Mouse (Mus musculus) ovary, postnatal 36 days (tissue): ENCODE data around the gene Rpl18.
A peak's percentile ranks its signal among the peaks of the same experiment; 100 is the strongest.

Source experiments
- DNase-seq: peaks from one replicate; pipeline ENCODE4 v3.0.0; 2022; ENCODE audit warnings: low spot score, mixed read lengths

Gene Rpl18

DNA sequence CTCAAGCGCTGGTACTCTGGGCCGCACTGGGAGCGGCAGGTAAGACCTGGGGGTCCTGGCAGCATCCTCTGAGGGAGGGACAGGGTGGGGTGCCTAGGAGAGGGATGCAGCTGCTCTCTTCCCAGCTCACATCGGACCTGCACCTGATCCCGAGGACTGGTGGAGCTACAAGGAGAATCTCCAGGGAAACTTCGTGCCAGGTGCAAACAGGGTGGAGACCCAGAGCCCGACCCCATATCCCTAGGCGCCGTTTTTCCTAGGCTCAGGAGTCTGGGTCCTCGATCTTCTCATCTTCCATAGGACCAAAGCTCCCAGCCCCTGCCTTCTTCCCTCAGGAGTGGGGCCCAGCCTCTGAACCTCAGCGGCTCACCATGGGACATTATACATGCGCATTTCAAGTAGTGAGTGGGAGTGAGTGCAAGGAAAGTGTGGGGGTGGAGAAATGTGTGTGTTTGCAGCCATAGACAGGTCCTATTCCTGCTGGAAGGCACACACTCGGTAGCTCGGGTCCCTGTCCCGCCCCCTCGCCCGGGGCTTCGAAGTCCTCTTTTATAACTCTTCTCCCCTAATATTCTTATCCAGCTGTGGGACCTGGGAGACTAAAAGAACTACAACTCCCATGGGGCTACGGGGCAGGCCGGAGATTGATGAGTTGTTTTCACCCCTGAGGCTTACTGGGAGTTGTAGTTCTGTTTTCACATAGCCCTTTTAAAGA, 14.8 kb upstream of the Rpl18 start:
- DNase-seq, result peak; percentile 65

DNA sequence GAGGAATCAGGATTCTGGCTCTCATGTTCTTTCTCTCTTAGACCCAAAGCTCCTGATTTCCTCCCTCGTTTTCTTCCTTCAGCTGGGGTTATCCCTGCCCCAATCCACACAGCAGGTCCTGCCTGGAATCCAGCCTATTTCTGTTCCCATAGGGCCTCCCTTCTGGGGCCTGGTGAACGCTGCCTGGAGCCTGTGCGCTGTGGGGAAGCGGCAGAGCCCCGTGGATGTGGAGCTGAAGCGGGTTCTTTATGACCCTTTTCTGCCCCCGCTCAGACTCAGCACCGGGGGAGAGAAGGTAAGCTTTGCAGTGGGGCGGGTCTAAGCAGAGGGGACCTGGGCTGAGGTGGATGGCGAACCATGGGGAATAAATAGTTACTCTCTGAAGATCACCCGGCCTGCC, 14.2 kb upstream of the Rpl18 start:
- DNase-seq, result no peak

DNA sequence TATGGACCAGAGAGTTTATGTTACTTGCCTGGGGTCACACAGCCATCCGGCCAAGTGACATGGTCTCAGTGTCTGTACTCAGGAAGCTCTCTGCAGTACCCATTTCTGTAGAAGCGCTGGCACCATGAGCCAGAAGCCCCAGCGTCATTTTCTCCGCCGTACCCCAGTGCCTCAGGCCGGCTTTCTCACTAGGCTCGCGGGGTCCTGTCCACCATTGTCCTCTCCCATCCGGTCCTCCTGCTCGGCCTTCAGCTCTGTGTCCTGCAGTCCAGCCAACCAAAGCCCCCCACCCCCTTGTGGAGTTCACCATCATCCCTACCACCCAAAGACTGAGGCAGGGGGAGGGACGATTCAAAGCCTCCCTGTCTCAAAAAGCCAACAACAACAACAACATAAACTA, 13.7 kb upstream of the Rpl18 start:
- no peak for DNase-seq

DNA sequence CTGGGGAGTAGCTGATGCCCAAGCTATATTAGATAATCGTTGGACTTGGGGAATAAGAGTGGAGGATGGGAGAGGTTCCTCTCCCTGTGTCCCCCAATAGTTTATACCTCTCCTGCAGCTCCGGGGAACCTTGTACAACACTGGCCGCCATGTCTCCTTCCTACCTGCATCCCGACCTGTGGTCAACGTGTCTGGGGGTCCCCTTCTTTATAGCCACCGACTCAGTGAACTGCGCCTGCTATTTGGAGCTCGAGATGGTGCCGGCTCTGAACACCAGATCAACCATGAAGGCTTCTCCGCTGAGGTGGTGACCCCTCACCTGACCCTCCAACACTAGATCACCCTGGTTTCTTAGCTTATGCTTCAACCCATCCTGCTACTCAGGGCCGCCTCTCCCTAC, 12.9 kb upstream of the Rpl18 start:
- no peak for DNase-seq

DNA sequence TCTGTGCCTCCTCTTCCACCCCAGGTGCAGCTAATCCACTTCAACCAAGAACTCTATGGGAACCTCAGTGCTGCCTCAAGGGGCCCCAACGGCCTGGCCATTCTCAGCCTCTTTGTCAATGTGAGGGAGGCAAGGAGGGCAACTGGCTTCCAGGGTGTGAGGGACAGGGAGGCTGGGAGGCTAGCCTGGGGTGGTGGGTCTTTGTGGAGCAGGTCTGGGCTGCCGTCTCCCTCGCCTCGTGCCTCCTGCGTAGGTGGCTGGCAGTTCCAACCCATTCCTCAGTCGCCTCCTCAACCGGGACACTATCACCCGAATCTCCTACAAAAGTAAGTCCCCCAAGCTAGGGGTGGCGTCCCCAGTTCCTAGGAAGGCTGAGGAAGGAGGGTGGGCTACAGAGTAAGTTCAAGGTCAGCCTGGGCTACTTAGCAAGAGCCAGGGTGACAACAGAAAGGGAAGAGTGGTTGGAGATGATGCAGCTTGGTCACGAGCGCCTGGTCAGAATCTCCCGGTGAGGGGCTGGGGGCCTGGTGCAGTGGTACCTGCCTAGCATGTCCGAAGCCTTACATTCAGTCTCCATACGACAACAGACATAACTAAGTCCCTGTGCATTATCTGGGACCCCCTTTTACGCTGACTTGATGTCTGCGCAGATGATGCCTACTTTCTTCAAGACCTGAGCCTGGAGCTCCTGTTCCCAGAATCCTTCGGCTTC, 12.3 kb upstream of the Rpl18 start:
- no peak for DNase-seq

DNA sequence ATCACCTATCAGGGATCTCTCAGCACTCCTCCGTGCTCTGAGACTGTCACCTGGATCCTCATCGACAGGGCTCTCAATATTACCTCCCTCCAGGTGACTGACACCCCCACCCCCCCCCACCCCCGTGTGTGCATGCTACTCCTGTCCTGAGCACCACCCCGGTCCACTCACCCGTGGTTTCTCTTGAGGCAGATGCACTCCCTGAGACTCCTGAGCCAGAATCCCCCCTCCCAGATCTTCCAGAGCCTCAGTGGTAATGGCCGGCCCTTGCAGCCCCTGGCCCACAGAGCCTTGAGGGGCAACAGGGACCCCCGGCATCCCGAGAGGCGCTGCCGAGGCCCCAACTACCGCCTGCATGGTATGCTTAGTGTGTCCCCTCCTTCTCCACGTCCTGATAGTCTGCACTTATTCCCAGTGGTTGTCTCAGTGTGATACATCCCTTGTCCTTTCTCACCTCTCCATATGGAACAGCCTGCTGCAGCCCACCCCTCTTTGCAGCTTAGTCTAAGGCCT, 11.7 kb upstream of the Rpl18 start:
- no peak for DNase-seq

DNA sequence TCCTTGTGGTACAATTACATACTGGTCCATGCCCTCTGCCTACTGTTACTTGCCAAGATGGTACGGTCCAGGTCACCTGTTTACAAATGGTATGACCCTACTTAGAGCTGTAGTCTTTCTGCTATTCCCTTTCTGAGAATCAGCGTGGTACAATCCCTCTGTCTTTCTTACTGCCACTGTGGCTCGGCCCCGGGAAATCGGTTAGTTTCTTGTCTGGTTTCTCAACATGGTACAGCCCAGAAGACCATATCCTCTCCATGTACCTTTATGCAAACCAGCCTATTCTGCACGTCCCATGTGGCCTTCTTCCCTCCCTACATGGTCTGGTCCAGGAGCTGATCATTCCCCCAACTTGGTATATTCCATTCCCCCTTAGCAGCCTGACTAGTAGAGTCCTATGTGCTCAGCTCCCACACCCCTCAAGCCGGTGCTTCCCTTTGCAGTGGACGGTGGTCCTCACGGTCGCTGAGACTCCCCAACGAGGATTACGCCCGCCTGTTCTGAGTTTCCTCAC, 11.2 kb upstream of the Rpl18 start:
- peak; percentile 57 for DNase-seq

DNA sequence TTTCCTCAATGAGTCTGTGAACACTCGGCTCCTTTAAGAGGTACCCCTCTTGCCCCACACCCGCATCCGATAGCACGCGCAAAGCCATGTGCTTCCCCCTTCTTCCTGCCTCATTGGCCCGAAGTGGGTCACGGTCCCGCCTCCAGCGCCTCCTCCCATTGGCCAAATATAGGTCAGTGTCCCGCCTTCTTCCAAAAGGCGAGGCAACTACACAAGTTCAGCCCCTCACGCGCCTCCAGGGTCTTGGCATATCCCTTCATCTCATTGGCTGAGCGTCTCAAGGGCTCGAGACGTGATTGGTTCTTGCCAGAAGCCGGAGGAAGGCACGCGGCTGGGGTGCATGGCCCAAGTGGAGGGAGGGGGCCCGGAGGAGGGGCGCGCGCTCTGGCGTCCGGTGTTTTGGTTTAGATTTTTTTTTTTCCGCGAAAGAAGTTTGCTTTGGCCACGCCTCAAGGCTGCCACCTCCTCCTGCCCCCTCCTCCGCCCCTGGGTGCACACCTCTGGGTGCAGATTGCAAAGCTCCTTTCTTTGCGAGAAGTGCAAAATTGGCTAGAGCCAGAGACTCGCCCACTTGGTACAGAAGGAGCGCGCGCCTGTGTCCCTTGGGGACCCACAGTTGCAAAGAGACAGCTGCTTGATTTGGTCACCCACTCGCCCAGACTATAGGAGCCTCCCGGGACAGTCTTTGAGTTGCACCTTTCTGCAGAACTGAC, 10.4 kb upstream of the Rpl18 start, which contains the start of gene Dbp:
Gene Dbp (plus strand): TSS at position 359 of the 713 bp plus-strand sequence.
- peak; percentile 97 for DNase-seq

DNA sequence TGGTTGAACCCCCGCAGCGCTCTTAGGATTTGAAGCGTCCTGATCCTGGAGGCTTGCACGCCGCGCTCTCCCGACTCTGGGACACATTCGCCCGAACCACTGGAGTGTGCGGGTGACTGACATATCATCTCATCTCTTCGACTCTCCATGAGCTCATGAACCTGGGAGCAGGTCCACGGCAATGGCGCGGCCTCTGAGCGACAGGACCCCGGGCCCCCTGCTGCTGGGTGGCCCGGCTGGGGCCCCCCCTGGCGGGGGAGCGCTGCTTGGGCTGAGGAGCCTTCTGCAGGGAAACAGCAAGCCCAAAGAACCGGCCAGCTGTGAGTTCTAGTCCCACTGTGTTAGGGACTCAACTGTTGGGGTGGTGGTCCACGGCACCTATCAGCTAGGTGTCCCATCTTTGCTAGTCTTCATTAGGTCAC, 9.8 kb upstream of the Rpl18 start:
- no peak for DNase-seq

DNA sequence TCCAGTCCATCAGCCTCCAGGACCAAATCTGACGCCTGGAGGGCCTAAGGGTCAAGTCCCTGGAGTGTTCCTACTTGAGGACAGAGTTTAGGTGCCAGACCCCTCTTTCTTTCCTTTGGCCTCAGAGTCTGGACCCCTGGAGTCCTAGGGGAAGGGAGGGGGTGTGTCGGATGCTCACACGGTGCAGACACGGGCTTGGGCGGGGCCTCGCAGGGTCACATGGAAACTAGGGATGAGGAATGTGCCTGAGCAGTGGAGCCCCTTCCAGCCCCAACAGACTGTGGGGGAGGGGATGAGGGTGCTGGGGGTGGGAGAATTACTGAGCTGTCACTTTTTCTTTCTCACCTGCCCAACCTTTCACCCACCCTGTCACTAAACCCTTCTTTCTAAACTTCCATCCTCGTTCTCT, 9.4 kb upstream of the Rpl18 start:
- DNase-seq, result peak; percentile 81

DNA sequence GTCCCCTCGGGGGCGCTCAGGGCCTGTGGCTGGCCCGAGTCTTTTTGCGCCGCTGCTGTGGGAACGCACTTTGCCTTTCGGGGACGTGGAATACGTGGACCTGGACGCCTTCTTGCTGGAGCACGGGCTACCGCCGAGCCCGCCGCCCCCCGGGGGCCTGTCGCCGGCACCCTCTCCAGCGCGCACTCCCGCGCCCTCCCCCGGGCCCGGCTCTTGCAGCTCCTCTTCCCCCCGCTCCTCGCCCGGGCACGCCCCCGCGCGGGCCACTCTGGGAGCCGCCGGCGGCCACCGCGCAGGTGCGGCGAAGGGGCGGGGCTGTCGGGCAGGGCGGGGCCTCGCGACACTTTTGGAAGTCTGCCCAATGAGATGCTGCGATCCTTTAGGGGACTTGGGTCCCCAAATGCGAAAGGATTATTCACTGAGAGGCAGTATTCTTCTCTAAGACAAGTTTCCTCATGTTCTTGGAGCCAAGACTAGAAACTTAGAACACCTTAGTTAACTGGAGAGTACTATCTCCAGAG, 8.5 kb upstream of the Rpl18 start:
- peak; percentile 92 for DNase-seq

DNA sequence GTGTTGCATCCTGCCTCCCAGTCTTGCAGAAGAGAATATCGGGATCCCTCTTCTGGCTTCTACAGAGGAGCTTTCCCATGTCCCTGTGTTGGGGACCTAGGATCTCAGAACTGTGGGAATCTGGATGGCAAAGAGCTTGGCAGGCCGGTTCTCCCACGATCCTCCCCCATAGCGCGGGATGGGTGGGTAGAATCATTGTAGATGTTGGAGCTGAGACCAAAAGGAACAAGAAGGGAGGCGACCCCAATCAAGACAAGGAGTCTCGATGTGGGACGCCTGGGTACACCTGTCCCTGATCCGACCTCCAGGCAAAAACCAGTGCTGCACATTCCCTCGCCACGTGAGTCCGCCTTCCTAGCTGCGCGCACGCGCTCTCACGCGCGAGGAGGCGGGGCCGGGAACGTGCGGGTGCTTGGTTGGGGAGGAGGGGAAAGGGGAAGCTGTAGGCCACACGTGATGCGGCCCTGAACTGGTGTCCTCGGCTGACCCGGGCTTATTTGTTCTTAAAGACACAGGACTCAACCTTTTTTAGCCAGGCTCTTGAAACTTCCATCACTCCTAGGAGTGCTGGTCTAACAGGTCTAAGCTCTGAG, 7.8 kb upstream of the Rpl18 start:
- peak; percentile 96 for DNase-seq

DNA sequence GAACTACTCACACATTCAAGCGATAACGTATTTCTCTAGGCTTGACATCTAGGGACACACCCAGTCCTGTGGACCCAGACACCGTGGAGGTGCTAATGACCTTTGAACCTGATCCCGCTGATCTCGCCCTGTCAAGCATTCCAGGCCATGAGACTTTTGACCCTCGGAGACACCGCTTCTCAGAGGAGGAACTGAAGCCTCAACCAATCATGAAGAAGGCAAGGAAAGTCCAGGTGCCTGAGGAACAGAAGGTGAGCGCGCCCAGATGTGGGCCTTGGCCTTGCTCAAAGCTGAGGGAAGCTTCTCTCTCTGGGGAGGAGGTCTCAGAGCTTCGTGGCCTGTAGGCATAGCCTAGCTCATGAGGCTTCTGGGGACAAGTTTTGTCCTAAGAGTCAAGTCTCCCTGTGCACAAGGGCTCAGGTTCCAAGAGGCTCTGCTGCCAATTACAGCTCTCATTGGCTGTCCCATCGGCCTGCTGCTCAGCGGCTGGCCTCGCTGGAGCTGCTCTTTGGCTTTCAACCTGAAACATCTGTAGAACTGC, 7.0 kb upstream of the Rpl18 start:
- no peak for DNase-seq

DNA sequence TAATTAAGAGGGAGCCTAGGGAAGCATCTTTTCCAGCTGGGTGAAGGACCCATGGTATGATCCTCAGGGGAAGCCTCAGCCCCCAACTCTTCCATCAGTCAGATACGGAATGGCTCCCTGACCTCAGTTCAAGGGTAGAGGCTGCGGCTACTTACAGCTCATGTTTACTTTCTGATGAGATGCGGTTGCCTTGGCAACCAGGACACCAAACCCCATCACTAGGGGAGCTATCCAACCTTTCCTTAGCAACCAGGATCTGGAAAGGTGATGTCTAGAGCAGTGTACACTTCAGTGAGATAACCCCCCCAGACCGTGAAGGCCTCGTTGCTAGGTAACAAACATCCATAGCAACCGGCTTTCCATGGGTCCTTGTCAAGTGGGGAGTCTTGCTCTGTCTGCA, 6.2 kb upstream of the Rpl18 start:
- no peak for DNase-seq

DNA sequence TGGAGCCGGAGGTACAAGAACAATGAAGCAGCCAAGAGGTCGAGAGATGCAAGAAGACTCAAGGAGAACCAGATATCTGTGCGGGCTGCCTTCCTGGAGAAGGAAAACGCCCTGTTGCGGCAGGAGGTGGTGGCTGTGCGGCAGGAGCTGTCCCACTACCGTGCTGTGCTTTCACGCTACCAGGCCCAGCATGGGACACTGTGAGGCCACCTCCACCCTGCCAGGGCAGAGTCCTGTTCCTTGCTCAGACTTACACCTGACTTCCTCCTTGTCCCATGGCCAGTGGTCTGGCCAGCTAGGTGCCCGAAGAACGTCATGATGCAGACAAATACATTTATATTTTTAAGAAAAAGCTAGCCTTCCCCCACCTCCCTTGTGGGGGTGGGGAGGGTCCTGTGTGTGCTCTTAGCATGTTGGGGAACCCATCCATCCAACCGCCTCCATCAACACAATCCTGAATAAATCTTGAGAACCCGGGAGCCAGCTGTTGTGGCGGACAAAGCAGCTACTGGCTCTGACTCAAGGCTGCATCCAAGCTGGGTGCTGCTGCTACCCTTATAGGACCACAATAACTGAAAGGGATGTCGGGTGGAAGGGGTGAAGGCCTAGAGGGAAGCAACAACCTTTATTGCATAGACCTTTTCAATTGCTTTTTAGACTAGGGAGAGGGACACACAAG, 5.4 kb upstream of the Rpl18 start:
- DNase-seq, result no peak

DNA sequence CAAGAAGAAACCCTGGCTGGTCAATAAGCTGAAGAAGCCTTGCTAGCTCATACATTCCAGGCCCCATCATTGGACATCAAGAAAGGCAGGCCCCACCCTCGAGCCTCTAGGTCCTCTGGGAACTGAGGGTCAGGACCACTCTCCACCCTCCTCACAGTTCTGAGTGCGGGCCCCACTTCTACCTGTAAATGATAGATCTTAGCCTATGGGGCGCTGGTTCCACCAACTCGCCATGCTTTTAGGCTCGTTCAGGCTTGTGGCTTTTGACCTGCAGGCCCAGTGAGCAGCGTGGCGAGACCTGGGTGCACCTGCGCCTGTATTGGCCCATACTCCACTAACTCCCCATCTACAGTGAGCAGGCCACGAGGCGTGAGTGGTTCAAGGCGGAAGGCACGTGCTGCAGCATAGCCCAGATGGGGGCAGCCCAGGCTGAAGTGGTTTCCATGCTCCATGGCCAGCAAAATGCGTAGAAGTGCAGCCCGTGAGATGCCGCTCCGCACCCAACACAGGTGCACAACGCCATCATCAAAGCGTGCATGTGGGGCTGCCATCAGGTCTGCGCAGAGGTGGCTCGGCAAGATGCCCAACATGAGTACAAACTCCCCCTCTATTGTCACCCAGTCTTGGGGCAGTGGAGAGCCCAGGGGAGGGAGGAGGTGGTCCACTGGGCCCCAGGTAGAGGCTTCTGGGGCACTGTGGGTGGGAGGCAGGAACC, 4.6 kb upstream of the Rpl18 start:
- DNase-seq, result no peak

DNA sequence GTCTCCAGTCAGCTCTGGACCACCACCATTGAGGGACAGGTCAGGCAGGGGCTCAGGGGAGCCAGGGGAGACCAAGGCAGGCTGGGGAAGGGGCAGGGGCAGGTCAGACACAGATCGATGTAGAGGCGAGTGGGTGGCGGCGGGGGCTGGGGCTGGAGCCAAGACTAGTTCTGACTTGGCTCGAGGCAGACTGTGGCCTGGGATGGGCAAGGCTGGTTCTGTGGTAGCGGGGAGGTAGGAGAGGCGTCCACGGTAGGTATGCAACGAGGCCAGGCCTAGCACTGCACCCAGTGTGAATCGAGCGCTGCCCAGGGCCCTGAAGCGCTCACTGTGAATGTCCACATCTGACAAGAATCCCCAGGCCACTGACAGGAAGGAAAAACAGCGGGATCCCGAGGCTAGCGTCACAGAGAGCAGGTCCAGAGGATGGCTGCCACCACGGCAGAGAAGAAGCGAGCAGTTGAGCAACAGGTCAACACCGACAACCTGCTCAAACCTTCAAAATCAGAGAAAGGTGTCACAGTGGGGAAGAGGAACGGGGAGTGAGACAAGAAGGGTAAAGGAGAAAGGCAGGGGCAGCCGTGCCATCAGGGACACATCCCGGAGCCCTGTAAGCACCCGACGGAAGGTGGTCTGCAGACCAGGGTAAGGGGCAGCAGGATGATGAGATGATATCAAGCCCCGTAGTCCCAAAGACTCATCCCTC, 3.8 kb upstream of the Rpl18 start:
- no peak for DNase-seq

DNA sequence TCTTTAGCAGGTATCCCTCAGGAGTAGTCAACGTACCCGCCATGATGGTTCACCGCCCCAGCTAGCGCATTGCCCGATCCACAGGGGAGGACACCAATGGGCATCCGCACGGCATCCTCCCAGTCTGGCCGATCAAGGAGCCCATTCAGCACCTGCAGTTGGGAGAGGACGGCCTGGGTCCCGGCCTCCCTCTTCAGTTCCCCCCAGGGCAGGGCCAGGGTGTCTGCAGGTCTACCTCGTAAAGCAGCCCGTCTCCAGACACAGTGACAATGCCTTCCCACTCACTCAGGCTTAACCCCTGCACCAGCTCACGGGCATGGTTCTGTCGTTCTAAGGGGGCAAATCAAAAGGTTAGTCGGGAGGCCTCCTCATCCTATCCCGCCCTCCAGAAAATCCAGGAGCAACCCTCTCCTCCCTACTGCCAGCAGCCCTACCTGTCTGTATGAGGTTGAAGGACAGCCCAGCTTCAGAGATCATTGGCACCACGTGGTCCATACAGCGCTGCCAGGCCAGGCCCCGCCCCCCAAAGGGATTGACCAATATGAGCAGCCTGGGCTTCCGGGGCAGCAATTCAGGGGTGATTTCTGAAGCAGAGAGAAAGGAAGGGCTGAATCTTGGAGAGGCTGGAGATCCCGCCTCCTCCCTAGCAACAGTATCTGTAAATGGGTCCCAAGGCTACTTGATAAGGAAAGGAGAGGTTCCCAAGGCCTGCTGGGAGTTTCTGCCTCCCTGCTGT, 3.1 kb upstream of the Rpl18 start:
- DNase-seq, result peak; percentile 76

DNA sequence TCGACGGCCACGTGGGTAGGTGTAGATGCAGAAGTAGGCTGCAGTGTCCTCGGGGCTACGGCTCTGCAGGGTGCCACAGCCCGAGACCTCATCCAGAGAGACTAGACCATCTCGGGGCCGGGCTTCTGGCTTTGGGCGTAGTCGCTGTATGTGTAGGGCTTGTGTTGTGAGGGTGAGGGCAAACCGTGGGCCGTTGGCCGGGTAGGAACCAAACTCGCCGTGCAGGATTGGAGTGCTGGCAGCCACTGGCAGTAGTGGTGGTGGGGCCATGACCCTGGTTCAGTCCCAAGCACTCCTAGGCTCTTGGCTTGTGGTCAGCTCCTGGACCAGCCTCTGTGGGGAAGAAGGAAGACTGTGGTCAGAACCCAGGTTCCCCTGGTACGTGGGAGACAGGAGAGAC, 1.9 kb upstream of the Rpl18 start:
- DNase-seq, result no peak
